Mouse (Mus musculus) olfactory bulb, adult 2 months (tissue): ENCODE data around the gene Snapin.

Experiments
- CTCF ChIP-seq: fragments of 200-500 bp; IDR thresholded peaks from 2 replicates; pipeline ENCODE4 v1.5.1; 2012; ENCODE audit warnings: low read depth, mild to moderate bottlenecking, low read length, moderate library complexity; ENCODE audit not compliant: insufficient read depth
- POLR2A ChIP-seq: fragments of 200-500 bp; IDR thresholded peaks from 2 replicates; pipeline ENCODE4 v1.6.1; 2012; ENCODE audit warnings: mild to moderate bottlenecking, low read depth, low read length, moderate library complexity; ENCODE audit not compliant: insufficient read depth

DNA sequence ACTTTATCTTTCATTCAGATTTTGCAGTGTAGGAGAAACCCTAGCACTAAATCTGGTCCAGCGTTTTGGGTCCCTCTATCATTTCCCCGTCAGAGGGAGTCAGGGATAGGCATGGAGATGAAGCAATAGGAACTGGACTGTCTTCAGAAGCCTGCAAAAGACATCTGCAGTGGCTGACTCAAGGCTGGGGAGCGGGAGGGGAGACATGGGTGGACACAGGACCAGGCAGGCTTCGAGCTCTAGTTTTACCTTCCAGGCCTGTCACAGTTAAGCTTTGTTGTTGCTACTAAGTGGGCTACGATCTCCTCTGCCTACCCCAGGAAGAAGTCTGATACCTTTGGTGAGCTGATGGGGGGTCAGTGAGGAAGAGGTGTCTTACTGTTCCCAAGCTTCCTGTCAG is 21.4 kb upstream of the Snapin start:
- TF ChIP-seq CTCF: no peak
- TF ChIP-seq POLR2A: no peak
